Mouse (Mus musculus) spleen, postnatal 14 days (tissue): ENCODE measurements around the gene Emid1.

Experiments used
- DNase-seq, 2 experiments: peaks; one replicate each; pipeline ENCODE4 v3.0.0; 2021 to 2022; ENCODE audit warnings: low spot score in 2 of 2

Gene Emid1

DNA sequence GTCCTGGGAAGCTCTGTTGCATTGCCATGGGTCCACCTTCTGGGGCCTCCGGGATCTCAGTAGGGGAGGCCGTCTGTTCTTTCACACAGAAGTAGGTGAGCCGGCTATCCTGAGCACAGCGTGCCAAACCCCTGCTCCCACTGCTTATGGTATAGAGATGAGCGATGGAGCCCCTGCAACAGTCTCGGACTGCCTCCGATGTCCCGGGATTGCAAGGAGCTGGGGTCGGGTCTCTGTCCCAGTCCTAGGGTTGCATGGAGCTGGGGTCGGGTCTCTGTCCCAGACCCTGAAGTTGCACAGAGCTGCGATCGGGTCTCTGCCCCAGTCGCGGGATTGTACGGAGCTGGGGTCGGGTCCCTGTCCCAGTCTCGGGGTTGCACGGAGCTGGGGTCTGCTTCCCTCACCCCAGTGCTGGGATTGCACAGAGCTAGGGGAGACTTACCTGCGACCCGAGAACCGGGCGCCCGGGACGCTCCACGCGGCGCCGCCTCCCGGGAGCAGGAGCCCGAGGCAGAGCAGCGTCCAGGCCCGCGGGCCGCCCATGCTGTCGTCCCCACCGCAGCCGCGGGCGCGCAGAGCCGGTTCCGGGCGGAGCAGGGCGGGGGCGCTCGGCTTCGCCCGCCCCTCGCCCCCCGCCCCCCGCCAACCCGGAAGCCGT is at the start of gene Emid1:
Emid1 (minus strand) TSS at position 578 of the 658 bp plus-strand sequence.
- DNase-seq: peak in 1 of 2 experiments; percentile 14

DNA sequence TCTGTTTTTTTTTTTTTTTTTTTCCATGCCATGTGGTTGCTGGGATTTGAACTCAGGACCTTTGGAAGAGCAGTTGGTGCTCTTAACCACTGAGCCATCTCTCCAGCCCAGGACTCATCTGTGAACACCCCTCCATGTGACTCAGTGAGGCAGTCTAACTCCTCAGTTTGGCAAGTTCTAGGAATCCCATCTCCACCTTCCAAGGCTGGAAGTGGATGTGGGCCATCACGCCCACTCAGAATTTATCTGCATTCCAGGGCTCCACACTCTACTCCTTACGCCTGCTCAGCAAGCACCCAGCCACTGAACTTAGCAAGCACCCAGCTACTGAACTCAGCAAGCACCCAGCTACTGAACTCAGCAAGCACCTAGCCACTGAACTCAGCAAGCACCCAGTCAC is 47.8 kb upstream of the Emid1 start:
- no peak for DNase-seq

DNA sequence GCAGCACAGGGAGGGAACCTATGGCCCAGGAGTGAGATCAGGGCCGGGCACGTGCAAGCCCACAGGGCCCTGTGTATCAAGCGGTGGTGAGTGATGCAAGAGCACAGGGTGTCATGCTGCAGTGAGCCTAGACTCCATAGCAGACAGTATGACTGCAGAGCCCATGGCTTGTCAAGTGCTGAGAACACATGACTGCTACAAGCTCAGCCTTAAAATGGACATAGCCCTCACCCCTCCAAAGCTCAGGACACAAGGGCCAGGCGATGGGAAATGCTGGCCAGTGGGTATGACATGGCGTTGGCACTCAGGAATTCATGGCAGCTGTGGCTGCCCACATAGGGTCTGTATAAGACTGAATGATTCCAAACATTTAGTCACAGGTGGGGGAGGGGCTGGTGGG is 45.0 kb upstream of the Emid1 start:
- no peak for DNase-seq

DNA sequence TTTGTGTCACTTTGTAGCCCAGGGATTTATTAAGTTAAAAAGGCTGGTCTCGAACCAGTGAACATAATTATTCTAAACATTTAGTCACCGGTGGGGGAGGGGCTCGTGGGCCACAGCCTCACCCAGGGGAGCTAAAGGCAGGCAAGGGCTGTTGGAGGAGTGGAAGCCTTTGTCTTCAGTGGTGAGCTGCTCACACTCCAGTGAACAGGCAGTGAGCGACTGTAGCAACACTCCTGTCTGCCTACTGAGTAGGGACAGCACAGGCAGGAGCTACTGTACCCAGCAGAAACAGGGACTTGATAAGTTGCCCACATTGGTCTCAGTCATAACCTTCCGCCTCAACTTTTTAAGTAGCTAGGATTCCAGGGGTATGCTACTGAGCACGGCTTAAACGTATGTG is 44.5 kb upstream of the Emid1 start:
- no peak for DNase-seq

DNA sequence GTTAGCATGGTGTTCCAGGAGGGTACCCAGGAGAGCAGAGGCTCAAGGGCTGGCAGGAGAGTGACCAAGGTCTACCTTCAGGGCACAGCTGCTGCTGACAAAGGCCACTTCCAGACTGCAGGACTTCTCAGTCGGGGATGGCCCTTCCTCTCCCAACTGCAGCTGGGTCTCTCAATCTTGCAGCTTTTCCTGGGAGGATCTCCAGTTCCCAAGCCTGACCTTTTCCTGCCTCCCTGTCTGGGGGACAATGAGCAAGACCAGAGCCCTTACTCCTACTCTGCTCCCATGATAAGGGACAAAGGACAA is 41.5 kb upstream of the Emid1 start:
- DNase-seq: no peak

DNA sequence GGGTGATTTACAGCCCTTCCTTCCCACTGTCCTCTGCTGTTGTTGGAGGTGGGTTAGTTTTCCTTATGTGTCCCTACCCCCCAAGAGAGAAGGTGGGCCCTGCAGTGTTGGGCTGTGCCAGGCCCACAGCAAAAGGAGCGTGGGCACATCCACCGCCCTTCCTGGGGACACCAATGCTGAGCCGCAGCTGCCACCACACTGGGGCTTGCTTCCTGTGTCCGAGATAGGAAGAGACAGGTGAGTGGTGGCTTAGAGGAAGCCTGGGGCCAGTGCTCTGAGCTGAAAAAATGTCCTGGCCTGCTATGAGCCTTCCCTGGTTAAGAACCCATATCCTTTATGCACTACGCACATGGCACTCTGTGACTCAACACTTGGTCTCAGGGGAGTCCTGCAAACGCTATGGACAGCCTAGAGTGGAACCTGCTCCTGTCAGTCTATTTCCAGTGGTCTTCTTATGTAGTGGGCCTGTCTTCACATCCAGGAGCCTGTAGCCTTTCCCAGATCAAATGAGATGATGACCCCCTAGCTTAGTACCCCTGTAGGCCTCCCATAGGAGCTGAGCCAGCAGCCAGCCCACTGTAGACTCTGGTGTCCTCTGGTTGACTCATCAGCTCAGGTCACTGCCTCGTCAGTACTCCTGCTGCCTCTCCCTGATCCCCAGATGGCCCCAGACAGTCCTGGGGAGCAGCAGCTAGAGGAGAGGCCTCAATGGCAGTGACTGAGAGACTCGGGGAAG is 41.0 kb upstream of the Emid1 start:
- DNase-seq: no peak

DNA sequence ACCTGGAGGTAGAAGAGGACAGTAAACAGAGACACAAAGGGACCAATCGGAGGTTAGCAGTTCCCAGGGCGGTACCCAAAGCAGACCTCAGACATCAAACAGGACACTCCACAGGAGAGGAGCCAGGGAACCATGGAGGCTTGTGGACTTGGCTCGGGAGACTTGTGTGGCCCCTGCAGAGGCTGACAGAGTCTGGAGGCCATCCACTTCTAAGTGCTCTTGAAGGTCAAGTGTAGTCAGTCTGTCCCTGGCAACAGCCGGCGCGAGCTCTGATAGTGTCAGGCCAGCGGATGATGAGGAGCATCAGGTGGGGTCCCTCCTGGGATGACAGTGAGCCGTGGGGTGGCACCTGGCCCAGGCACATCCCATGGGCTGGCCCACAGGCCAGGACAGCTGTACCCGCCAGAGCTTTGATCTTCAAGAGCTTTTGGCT is 40.0 kb upstream of the Emid1 start:
- DNase-seq: no peak

DNA sequence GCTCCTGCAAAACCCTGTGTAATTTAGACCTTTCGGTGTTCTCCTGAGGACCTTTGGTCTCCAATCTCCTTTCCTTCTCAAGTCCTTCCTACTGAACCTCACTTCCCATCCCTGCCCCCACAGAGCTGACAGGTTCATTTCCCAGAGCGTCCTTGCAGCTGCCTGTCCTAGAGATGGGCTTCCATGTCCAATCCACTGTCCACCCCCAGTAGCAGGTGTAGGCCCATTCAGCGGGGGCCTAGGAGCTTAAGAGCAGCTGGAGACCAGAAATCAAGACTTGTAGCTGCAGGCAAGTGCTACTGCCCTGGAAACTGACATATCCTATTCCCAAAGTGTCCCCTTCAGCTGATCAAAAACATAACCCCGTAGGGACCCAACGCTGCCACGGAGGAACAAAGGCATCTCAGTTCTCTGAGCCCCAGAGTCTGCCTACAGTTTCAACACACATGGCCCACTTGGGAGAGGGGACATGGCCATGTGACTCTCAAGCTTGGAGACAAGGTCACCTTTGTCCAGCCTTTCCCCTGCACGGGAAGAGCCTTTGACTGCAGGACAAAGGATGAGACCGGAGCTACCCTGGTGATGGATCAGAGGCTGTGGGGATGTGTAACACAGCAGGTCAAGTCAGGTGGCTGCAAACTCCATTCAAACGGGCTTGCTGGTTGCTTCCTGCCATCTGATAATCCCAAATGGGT is 37.3 kb upstream of the Emid1 start:
- no peak for DNase-seq

DNA sequence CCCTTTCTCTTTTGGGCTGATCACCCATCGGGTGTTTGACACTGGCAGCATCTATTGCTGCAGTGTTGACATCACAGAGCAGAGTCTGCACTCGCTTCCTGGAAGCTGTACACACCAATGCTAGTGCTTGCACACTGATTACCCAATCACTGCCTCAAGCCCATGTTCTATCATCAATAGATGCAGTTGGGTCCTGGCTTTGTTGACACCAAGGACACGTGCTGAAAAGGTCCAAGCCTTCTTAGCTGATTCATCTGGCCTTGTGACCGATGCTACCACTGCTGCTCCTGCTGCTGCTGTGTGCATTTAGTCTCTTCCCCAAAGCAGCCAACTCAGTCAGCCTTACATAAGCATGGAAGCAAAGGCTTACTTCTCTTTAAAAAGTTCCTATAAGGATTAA is 36.1 kb upstream of the Emid1 start:
- no peak for DNase-seq

DNA sequence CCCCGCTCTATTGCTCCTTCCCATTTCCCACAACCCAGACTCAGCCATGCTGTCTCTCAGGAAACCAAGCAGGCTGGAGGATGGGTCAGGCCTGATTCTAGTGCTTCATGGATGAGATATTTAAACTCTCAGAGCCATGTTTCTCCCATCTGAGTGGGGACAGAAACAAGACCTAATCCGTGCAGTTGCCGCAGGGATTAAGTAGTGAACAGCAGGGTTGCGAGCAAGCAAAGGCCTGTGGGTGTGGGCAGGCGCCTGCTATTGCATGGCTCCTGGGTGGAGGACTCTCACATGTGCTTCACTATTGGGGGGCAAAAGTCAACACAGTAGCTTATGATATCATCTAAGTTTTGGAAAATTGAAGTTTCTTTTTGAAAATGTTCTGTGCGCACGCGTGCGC is 32.8 kb upstream of the Emid1 start:
- DNase-seq: no peak

DNA sequence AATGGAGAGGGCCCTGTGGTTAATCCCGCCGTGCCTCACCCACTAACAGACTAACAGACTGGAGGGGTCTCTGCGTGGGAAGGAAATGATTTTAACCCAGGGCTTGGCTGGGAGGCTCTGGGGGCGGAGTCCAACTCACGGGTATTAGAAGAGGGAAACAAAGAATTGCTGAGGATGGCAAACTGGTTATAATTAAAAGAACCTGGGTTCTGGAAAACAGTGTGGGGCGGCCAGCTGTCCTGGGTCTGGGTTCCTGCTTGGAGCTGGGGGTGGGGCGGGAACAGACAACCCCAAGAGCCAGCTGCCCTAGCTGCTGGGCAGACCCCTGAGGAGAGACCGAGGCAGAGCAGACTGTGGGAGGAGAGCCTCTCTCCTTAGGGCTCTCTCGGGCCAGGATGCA is 32.2 kb upstream of the Emid1 start:
- DNase-seq: no peak

DNA sequence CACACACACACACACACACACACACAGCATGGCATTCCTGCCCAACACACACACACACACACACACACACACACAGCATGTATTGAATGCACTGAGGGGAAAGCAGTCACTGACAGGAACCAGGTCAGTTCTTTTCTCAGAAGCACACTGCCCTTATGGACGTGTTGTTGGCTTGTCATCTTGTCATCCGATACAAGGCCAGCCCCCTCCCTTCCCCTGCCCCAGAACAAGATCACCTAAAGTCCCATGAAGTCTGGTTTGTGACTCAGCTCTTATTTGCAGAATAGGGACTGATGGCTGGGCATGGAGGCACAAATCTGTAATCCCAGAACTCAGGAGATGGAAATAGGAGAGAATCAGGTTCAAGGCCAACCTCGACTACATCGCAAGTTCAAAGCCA is 30.8 kb upstream of the Emid1 start:
- DNase-seq: no peak

DNA sequence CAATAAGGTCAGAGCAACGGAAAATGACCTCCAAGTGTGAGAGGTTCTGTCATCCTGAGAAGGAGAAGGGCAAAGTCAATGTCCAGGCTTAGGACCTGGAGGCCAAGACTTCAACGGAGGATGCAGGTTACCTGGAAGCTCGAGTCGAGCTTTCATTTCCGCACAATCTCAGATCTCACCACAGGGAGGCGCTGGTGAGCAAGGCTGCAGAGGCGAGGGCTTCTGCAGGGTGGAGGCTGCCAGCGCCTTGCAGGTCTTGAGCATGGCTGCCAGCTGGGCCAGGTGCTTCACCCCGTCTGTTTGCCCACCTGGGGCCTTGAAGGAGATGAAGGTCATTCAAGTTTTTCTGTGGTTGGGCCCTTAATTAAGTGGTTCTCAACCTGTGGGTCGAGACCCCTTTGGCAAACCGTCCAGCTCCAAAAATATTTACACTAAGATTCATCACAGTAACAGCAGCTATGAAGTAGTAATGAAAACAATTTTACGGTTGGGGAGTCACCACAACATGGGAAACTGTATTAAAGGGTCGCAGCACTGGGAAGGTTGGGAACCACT is 29.9 kb upstream of the Emid1 start:
- peak; percentile 71 to 85 for DNase-seq

DNA sequence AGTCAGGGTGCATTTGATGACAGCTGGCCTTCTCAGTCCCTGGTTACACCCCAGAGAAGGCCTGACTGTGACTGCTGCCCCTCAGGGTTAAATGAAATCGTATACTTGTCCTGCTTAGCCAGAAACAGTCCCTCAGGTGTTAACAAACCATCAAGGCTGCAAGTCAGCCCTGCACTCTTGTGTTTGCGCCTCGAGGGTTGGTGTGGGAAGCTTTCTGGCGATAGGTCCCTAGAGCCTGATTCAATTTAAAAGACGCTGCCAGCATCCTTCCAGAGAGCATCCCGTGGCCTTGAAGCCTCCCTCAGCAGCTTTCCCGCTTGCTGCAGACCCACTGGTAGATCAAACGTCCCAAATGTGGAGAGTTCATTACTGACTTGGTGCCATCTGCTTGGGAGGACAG is 27.3 kb upstream of the Emid1 start:
- no peak for DNase-seq

DNA sequence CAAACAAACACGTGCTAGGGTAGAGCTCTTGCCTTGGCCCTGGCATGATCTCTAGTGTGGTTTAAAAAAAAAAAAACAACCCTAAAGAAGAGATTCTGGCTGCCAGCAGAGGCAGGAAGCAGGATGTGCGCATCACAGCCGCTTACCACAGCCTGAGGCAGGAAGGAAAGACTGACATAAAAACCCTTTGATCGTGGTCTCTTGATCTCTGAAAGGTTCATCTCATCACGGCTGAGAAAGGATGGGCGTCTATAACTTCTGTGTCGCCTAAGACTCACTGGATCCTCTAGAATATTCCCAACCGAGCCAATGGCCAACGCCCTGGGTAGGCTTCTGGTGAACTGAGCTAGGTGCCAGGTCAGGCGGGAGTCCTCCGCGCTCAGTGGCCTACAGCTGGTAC is 25.1 kb upstream of the Emid1 start:
- DNase-seq: peak; percentile 18 to 19

DNA sequence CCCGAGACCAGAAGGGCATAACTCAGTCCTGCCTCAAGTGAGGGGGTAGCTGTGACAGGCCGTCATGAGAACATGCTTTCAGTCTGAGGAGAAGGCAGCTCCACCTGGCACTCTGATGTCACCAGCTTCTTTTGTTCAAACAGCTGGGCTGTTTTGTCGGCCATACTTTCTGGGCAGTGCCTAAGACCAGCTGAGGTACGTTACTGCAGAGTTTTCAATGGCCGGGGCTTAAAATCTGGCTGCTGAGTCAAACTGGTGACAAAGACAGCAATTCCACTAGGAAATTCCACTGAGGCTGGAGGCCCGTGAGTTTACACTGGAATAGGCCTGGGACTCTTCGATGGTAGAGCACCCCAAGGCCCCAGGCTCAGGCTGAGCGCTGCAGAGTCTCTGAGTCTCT is 24.6 kb upstream of the Emid1 start:
- DNase-seq: no peak

DNA sequence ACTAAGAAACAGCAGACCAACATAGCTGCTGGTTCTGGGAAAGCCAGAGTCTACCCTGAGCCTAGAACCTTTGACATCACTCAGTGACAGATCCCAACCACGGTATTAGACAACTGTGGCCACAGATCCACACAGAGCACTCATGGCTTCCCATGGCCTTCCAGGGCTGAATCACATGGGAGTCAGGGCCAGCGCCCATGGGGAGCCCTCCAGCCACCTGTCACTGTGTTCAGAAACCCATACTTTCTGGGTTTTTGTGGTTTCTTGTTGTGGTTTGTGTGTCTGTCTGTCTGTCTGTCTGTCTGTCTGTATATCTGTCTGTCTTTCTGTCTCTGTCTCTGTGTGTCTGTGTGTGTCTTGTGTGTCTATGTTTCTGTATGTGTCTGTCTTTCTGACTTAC is 23.8 kb upstream of the Emid1 start:
- no peak for DNase-seq

DNA sequence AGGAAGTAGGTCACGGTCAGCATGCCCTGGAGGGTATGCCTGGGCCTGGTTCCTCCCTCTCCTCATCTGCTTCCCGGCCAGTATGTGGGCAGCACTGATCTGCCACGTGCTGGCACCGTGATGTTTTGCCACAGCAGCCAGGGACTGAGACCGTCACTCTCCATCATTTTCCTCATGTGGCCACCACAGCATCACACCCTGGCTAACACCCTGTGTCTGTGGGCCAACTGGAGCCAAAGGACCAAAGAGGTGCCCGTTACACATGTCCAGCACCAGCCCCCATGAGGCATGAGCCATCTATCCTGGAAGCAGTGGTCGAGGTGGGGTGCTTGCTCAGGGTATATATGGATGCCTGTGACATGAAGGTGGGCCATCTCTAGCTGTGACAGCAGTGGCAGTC is 23.1 kb upstream of the Emid1 start:
- DNase-seq: no peak

DNA sequence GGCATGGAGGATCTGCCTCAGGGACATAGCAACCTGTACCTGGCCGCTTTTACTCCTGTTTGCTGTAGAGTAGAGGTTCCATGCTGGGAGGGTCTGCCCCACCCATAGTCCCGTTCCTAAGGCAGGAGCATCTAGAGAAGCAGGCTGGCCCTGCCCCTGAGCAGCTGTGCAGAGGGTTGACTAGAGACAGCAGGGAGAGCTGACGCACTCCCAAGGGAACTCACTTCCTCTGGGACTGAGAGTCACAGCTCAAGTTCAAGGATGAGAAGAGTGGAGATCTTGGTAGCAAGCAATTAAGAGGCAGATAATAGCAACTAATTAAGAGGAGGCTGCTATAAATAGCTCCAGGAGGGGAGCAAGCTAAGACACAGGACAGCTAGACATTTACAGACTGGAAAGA is 20.8 kb upstream of the Emid1 start:
- no peak for DNase-seq

DNA sequence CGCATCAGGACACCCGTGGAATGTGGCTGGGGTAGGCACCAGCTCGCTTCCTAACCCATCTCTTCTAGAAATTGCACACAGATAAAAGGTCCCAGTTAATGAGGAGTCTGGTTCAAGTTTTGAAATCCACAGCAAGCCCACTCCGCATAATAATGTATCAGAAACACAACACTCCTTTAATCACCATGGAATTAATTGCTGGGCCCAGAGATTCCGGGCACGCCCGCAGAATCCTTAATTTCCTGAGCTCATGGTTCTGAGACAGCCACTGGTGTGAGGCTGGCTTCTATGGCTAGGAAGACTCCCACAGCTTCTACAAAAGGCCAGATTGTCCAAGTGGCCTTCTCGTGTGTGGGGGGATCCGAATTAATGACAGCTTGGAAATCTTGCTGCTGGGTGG is 15.3 kb upstream of the Emid1 start:
- no peak for DNase-seq

DNA sequence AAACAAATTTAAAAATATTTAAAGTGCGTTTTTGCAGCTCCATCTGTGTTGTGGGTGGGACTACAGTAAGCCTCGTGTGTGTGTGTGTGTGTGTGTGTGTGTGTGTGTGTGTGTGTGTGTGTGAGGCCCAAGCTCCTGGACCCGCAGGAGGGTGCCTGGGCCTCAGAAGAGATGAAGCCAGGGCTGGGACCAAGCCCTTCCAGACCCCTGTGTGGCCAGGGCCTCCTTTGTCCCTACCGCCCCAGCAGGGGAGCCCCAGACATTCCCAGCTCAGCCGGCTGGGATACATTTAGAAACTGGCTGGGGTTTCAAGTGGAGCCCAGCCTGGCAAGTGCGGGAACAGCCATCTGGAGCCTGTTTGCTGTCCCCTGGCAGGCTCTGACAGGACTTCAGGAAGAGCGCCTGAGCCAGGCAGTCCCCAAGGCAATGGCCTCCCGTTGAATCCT is 13.4 kb upstream of the Emid1 start:
- no peak for DNase-seq

DNA sequence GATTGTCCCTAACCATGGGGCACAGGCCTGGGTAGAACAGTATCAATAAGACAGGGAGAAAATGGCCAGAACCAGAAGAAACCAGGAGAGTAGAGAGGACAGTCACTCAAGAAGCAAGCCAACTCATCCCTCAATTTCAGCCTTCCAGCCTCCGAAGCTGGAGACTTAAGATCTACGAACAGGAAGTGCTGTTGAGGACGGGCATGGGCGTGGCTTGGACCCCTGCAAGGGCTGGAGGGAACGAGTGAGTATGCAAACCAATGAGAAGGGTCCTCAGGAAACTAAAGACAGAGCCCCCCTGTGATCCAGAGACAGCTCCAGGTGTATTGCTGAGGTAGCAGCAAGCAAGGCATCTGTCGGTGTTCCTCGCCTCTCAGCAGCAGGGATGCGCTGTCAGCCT is 12.3 kb upstream of the Emid1 start:
- no peak for DNase-seq

DNA sequence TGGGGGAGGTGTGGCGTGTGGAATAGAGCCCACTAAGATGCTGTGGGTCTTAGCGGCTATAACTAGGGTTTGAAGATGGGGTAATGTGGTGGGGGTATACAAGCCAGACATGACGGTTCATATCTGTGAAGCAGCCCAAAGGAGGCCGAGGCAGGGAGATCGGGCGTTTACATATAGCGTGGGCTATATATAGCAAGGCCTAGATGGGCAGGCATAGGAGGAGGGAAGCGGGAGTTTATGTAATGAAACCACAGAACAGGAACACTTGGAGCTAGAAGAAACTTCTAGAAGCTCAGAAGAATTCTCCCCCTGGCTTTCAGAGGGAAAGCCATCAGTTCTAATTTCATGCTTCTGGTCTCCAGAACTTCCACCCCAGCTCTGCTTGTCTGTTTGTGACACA is 11.4 kb upstream of the Emid1 start:
- DNase-seq: no peak
